Mouse (Mus musculus) thymus, adult 18-20 months (tissue): Measurements from ENCODE around the gene Tmem97.
"Not testable (repeated sequence)": the region's sequence is repeated elsewhere in the genome, so short reads cannot be mapped to it uniquely, and the experiment has no call there.

Experiments
- DNase-seq, 2 experiments: peaks; one replicate each; pipeline ENCODE4 v3.0.0; 2022; ENCODE audit warnings: mixed read lengths in 2 of 2

Gene Tmem97

GRCm38 (mm10) chr11:78549491-78549987, 1.0 kb downstream of the Tmem97 start:
- no peak for DNase-seq

- no peak for DNase-seq
Observed at GRCm38 (mm10) chr11:78547718-78548460, 2.7 kb downstream of the Tmem97 start.

DNA sequence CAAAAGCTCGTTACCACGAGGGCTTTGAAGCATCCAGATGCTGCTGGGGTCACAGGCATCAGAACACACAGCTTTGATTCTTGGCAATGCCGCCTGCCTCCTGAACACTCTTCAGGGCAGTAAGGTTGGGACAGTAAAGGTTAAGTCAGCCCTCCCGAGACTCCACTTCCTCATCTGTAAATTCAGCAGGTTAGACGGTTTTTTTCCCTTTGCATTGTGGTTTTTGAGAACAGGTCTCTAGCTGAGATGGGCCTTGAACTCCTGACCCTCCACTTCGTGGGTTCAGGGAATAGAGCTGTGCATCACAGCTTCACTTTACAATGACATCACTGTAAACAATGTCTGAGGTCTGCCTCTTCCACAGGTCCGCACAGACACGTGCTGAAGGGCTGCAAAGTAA, 5.4 kb downstream of the Tmem97 start:
- DNase-seq = no peak

DNA sequence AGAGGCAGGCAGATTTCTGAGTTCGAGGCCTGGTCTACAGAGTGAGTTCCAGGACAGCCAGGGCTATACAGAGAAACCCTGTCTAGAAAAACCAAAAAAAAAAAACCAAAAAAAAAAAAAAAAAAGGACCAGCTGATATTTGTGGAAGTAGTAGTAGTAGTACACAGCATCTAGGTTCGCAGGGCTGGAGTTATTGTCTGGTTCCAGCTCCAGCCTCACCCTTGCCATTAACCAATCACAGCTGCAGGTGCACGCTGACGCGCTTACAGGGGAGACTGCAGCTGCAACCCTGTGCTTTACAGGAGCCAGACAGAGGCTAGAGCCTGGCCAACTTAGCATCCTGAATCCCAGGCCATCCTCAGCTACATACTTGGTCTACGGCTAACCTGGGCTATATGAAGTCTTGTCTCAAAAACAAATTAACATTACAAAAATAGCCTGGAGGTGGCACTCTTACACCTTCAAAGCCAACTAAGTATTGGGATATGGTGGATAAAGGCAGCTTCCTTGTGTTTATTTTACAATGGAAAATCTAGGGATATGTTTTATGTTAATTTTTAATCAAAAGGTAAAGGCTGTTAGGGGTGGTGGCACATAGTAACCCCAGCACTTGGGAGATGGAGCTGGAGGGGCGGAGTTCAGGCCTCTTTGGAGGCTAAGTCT, 6.0 kb downstream of the Tmem97 start:
- no peak for DNase-seq

DNA sequence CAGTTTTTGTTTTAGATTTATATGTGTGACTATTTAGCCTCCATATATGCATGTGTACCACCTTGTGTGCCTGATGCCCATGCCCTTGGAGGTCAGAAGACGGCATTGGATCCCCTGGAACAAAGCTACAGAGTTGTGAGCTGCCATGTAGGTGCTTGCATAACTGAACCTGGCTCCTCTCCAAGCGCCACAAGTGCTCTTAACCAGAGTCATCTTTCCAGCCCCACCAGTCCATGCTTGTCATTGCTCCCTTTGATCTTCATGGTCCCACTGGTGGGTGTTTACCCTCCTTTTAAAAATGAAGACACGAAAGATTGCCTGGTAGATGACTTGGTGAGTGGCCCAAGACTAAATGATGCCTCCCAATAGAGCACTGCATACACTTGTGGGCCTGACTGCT, 10.2 kb downstream of the Tmem97 start:
- DNase-seq = no peak

GRCm38 (mm10) chr11:78536690-78537084, 13.9 kb downstream of the Tmem97 start:
- no peak for DNase-seq

DNA sequence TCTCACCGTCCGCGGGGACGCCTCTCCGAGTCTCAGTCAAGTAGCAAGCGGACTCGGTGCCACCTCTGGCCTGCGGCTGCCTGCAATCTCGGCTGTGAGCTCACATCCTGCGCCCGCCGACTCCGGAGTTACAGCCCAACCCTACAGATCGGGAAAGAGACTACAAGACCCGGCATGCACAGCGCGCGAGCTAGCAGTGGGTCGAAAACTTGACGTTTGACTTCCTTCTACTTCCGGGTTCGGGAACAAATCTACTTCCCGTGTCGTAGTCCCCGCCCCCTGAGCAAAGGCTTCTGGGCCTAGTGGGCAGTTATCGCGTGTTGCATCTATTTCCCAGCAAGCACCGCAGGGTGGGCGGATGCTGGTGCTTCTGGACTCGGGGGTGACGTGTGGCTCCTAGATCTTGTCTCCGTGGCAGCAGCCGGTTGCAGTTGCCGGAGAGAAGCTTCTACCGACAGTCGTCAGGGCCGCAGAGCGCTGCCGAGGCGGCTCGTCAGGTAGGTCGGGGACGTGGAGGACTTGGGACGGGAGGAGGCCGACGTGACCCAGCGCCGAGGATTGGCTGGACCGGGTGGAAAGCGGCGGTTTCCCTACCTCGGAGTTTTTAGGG, 14.4 kb downstream of the Tmem97 start, which contains the start of the genes Tnfaip1 and Ift20:
Gene Tnfaip1 (minus strand): TSS at position 253 of the 610 bp plus-strand sequence.
Gene Ift20 (plus strand): TSS at position 282 of the 610 bp plus-strand sequence.
- peak; percentile 97 to 99 for DNase-seq

DNA sequence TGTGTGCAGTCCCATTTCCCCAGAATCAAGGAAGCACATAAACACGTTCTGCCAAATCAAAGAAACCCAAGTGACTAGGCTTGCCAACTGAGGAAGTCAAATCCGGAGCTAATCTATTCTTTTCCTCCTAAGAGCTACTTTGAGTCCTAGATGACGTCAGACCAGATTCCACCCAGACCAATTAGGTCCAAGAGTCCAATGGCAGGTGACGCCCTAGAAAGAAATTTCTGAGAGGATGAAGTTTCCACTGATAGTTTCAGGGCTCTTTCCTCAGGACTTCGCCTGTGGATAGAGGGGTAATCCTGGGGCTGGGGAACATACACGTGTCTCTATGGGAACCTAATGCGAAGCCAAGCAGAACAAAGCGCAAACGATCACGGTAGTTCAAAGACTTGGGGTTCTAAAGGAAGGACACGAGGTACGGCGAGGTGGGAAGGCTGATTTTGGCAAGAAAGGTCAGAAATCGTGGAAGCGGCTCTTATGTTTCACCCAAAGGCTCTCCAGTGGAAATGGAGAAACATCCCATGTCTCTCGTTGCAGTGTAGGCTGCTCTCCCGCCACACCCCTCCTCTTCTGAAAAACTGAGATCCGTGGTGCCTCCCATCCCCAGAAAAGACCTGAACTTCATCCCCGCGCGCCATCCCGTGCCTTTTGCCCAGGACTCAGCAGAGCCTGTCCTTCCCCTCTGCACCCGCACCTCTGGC, 15.0 kb downstream of the Tmem97 start:
- DNase-seq = no peak

- no peak for DNase-seq
Observed at GRCm38 (mm10) chr11:78534516-78534915, 16.1 kb downstream of the Tmem97 start.

DNA sequence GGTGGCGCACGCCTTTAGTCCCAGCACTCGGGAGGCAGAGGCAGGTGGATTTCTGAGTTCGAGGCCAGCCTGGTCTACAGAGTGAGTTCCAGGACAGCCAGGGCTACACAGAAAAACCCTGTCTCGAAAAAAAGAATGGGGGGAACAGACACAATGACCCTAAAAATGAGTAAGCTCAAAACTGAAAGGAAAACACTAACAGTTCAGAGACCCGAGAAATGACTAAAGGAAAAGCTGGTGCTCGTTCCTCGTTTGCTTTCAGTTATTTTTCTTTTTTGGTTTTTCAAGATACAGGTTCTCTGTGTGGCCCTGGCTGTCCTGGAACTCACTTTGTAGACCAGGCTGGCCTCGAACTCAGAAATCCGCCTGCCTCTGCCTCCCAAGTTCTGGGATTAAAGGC, 19.1 kb downstream of the Tmem97 start:
- DNase-seq = not testable (repeated sequence)

DNA sequence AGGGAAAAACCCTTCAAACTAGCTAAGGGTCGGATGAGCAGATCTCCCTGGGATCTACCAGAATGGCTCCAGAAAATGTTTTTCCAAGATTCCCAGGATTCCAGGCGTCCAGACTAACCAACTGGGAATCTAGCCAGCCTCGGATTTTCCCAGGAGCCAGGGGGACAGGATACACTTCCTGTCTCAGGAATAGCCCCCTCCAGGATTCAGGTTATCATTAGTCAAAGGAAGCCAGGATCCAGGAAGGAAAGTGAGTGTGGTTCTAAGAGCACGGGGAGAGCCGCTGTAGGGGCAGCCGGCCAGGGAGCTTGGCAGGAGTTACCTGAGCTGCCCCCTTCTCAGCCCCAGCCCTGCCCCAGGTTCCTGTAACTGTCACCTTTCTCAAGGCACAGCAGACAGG, 19.5 kb downstream of the Tmem97 start:
- no peak for DNase-seq

- DNase-seq = no peak
Observed at GRCm38 (mm10) chr11:78530001-78530400, 20.6 kb downstream of the Tmem97 start.

DNA sequence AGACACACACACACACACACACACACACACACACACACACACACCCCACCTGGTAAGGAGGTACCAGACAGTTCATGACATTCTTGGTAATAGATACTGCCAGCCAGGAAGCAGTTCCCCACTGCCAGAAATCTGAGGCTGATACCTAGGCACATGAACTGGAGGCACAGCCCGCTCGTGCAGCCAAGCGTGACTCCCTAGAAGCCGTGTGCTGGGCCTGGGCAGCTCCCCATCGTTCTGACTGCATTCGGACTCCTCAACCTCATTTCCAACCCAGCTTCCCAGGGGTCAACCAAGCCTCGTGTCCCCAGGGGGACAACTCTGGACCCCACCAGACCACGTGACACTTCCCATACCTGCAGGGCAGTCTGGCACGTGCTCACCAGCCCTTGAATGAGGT, 21.9 kb downstream of the Tmem97 start:
- no peak for DNase-seq

GRCm38 (mm10) chr11:78524838-78525237, 25.7 kb downstream of the Tmem97 start:
- no peak for DNase-seq

GRCm38 (mm10) chr11:78523241-78523955, 27.2 kb downstream of the Tmem97 start:
- DNase-seq = no peak

GRCm38 (mm10) chr11:78522481-78522997, 28.0 kb downstream of the Tmem97 start:
- DNase-seq = no peak

GRCm38 (mm10) chr11:78521880-78522279, 28.7 kb downstream of the Tmem97 start:
- no peak for DNase-seq

DNA sequence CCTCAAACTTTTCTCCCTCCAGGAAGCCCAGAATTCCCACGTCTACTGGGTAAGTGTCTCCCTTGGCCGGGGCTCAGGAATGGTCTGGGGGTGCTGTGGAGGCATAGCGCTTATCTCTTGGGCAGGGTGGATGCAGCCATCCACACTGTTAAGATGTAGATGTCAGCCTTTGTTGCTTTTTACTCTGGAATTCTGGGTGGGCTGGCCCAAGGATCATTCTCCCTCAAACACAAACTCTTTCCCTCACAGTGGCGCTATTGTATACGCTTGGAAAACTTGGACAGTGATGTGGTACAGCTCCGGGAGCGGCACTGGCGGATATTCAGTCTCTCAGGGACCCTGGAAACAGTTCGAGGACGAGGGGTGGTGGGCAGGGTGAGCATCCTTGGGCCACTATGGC, 31.6 kb downstream of the Tmem97 start:
- DNase-seq = no peak

DNA sequence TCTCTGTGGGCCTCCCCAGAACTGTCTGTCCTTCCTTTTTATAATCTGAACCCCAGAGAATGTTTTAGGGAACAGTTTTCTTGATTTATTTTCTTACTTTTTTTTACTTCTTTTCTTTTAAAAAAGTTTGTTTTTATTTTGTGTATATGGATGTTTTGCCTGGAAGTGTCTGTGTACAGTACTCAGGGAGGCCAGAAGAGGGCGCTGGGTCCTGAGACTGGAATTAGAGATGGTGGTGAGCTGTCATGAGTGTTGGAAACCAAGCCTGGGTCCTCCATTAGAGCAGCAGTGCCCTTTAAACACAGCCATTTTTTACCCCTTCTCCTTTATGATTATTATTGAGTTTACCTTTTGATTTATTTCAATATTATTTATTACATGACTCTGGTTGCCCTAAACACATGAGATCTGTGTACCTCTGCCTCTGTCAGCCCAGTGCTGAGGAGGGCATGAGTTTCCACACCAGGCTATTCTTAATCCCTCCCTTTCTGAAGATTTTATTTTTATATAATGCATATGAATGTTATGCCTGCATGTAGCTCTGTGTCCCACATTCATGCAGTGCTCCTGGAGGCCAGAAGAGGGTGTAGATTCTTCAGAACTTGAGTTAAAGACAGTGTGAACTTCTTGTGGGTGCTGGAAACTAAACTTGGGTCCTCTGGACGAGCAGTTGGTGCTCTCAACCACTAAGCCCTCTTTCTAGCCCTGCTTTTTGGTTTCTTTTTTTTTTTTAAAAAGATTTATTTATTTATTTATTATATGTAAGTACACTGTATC, 34.8 kb downstream of the Tmem97 start:
- DNase-seq = no peak

DNA sequence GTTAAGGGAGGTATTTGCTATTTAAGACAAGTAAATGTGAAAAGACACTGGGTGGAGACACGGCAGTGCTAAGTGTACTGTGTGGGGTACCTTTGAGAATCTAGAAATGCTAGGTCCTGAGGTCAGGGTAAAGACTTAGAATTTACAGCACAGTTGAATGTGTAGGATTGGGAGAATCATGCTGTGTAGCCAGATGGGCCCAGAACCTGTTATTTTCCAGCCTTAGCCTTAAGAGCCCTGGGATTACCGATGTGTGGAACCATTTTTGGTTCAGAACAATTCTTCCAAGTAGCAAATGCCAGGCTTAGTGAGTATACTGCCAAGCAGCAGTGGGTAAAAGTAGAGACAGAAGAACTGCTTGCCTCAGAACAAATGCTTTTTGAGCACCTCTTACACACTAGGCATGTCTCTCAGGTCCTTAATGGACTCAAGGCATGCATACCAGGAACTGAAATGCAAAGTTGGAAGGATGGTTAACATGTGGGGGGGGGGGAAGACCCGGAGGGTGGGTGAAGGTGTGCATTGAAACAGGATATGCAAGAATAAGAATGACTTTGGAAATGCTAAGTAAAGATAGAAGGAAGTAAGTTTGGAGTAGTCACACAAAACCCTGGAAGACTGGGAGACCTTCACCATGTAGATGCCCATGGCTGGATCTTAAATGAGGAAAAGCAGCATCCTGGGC, 37.3 kb downstream of the Tmem97 start:
- no peak for DNase-seq
